Mouse (Mus musculus) 416B (cell line): Measurements from ENCODE around the gene Aldh1b1.

ENCODE experiments used
- DNase-seq: peaks from one replicate; pipeline ENCODE4 v3.0.0; 2011; ENCODE audit warnings: low read depth

Gene Aldh1b1

DNA sequence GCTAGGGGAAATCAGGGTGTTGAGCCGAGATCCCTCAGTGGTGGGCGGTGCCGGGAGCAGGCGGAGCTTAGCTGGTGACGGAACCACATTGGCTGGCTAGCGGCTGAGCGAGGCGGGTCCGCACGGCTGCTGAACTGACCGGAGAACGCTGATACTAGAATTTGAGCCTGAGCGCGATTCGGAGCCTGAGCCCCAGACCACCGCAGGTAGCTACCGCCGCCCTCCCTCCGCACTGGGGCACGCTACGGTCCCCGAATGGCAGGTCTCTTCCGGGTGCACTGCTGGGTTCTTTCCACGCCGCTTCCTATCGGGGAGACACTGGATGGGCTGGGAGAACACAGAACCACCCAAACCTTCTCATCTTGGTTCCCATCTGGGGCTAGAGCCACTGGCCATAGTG, at the start of gene Aldh1b1:
Gene Aldh1b1, plus strand, starts transcription at position 59 of the 400 bp plus-strand sequence.
- no peak for DNase-seq

DNA sequence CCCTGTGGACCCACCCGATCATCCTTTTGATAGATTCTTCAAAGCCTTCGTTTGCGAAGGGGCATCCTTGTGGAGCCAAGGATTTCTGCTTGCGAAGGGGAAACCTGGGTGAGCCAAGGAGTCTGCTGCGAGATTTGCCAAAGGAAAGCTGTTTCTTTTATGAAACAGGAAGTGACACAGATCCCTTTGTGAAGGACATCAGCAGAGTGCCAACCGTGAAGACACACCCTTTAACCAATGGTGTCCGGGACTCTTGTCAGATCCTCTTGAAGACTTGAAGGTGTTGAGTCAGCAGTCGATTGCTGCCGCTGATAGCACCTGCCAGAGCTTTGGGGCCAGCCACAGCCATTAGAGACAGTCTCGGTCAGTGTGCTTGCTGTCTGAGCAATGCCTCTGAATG, 49.4 kb upstream of the Aldh1b1 start:
- DNase-seq = peak; percentile 76

DNA sequence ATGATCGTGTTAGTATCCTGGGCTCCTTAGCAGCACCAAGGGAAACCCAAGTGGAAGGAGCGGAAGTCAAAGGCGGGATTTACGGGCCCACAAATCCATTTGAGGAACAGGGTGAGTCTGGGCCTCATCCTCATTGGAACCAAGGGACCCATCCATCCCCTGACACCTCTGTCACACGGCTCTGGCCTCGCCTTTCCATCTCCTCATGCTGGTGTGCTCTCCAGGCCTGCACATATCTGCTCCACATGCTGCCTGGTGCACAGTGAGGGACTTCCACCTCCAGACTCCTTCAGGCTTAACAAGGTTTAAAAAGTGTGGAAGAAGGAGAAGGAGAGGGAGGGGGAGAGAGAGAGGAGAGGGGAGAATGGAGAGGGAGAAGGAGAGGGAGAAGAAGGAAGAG, 48.3 kb upstream of the Aldh1b1 start:
- no peak for DNase-seq

DNA sequence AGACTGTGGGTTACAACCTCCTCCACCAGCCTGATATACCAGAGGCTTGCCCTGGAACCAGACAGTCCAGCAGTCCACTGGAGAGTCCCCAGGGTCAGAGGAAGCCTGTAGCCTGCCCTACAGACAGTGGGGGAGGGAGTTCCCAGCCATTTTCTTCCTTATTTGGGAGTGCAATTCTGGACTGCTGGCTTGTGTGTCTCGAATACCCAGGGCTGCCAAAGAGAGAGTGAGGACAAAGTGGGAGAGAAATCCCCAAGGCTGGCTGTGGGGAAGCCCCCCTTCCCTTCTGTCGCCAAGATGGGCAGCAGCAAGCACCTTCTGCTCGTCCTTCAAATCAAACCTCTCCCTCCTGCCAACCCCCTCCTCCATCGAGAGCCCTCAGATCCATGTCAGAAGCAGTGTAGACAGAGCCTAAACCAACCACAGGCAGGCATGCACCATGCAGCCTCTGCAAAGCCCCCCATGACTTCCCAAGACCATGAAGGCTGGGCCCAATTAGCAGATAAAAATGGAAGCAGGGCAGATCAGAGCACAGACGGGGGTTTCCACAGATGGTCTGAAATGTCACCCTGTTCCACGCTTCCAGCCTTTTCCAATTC, 45.5 kb upstream of the Aldh1b1 start:
- DNase-seq = no peak

DNA sequence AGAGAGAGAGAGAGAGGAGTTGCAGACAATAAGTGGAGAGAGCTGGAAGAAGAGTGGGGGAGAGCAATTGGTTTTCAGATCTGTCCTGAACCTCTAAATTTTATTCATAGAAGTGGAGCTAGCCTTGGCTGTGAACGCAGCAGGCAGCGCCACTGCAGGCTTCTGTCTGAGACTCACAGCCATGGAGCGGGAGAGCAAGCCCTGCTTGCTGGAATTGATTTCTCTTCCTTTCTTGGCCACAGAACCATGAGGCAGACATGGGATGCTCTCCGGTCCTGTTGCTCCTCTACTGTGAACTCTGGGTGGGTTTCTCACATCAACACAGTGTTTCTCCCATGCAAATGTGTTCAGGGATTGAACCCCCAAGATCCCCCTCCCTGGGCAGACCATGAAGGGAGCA, 44.7 kb upstream of the Aldh1b1 start:
- DNase-seq = no peak

DNA sequence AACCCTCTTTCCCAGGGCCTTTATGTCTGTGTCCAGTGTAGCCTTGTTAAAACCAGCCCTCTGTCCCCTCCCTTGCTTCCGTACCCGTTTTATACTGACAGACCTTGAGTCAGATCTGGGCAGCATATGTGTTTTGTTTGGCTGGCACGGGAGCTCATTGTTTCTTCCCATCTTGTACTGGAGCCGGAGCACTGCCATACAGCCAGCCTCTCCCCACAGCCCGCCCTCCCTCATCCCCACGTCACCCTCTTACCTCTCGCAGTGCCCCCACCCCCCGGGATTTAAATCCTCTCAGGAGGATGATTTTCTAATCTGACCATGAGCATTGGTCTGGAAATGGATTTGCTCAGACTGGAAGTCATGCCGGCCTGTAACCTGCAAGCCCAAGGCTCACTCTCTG, 43.7 kb upstream of the Aldh1b1 start:
- DNase-seq = no peak

DNA sequence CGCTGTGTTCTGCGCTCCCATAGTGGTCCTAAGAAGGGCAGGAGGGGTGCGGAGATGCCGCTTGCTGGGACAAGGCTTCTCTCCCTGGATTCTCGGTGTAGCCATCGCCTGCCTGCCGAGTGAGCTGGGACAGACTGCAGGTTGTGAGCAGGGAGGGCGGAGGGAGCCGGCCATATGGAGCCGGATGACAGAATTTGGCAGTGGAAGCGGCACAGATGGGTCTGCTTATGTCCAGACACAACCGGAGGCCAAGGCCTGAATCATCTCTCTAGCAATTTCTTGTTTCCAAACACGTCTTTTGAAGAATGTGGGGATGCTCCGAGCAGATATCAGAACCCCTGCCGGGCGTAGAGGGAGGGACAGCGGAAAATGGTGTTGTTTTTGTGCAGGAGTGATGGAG, 42.9 kb upstream of the Aldh1b1 start:
- no peak for DNase-seq

DNA sequence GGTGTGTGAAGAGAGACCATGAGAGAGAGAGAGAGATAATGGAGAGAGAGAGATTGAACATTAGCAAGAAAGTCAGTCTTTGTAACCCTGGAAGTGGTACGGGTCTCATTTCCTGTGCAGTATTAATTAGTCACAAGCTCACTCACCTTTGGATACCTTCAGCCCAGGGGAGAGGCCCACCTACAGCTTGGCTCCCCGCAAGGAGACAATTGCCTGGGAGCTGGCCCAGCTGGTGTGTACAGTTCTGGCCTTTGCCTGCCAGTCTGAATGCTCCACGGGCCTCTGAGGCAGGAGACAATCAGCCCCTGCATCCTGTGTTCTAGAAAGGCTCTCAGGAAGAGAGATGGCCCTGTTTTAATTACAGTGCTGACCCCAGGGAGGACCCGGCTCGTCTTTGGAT, 40.9 kb upstream of the Aldh1b1 start:
- DNase-seq = no peak

DNA sequence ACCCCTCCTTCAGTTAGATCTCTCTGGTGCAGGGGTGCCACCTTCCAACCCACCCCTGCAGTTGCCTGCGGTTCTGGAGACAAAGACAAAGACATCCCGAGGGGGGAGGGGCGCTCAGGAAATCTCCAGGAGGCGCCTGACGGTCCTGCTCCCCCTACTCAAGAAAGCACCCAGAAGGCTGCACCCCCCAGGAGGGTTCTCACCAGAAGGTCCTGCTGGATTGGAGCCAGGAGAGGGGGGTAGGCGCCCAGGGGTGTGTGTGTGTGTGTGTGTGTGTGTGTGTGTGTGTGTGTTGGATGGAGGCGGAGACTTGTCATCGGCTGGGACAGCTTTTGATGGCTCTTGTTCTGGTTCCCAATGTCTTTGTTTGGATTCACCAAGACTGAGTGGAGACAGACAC, 39.4 kb upstream of the Aldh1b1 start:
- no peak for DNase-seq

DNA sequence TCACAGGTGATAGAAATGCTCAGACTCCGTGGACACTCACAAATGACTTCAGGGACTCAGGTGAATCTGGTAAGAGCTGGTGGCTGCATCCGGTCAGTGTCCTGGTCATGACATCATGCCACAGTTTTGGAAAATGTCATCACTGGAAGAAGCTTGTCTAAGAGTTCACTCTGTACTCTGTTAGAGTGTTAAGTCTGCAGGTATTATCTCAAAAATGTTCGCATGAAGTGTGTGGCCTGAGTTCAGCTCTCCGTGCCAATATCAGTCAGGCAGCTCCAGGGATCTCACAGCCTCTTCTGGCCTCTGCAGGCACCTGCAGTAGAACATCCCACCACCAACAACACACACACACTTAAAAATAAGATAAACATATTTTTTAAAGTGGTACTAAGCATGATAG, 36.2 kb upstream of the Aldh1b1 start:
- no peak for DNase-seq

DNA sequence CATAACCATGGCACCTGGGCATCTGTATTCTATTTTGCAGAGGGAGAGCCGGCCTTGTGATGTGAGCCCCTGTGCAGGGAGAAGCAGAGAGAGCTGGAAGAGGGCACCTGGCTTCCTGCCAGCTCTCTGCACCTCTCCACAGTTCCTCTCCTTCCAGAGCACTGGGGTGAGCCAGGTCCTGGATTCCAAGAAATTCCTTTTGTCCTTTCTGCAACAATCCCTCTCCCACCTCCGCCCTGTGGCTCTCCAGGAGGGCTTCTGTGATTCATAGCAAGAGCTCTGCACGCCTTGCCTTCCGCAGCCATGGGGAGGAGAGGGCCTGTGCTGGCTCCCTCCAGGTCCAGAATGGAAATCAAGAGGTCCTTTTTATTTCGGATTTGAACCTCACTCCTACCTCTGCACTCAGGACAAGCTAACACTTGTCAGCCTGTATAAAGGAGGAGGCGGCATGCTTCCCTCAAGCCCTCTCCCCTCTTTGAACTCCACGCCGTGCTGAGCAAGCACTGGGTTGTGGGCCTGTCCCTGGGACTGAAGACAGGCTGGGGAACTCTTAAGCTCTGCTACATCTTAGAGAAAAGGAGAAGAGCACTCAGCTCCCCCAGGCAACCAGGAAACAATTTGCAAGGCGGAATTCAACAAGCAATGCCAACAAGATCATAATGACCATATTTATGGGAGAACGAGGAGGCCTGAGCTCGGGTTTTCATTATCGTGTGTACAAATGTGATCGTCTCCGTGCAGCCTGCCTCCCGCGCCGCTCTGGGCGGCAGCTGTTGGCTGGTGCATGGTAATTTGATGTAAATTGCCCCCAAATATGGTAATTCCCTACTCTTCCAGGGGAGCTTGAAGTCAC, 35.3 kb upstream of the Aldh1b1 start:
- no peak for DNase-seq

DNA sequence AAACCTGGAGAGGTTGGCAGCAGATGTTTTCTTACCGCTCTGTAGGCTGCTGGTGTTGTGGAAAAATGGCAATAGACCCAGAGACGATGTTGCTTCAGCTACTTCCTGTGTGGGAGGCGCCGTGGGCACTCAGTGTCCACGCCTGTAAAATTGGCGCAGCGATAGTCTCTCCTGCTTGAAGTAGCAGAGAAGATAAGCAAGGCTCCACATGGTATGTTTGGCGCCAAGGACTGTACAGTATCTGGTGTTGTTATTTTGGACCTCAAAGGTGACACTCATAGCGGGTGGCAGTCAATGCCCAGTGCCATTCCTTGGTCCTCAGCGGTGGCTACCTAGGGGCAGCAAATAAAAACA, 34.7 kb upstream of the Aldh1b1 start:
- no peak for DNase-seq

DNA sequence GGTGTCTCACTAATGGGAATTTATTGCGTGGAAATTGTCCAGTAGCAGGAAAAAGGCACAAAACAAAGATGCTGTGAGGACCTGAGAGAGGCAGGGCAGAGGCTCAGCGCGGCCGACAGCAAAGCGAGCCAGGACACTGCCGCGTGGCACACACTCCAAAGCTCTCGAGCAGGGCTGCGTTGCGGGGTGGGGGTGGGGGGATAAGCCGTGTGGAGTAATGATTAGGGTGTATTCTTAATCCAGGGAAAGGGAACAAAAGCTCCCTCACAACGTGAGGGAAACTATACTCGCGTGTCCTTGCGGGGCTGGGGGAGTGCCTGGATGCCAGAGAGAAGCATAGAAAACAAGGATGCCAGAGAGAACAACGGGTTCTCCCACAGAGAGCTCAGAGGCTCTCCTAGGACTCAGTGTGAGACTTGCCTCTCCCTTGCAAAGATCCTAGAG, 33.7 kb upstream of the Aldh1b1 start:
- DNase-seq = no peak

DNA sequence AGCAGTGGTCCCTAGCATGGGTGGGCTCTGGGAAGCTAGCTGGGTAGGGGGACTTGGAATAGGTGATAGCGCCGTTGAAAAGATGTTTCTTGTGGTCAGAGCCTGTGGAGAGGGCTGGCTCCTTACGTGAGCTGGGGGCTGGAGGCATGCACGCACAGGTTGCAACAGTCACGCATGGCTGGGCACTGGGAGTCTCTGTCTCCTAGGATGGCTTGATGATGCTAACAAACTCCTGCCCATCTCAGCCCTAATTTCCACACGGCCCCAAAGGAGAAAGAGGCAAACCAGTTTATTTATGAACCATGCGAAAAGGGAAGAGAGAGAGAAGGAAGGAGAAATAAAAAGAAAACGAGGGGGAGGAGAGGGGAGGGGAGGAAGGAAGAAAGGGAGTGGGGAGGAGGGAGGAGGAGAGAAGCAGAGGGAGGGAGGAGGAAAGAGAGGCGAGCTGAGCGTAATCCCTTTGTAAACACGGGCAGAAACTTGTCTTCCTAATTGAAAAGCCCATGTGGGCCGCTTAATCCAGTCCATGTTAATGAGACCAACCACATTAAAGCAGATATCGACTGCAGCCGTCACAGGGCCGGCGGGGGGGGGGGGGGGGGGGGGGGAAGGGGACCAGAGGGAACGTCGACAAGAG, 33.1 kb upstream of the Aldh1b1 start:
- no peak for DNase-seq

DNA sequence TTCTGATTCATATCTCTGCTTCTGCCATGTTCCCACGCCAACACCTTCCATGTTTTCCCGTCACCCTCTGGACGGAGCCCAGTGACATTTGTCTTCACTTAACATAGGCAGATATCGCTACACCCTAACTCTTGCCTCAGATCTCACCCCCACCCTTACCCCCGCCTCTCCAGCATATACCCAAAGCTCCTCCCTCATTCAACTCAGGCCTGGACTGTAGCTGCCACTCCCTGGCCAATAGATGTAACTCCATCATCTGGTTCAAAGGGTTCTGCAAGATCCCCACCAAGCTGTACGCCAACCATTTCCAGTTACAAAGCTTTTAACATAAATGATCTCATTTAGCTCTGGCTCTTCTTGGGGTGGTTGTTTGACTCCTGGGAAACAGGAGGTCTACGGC, 32.0 kb upstream of the Aldh1b1 start:
- DNase-seq = no peak

DNA sequence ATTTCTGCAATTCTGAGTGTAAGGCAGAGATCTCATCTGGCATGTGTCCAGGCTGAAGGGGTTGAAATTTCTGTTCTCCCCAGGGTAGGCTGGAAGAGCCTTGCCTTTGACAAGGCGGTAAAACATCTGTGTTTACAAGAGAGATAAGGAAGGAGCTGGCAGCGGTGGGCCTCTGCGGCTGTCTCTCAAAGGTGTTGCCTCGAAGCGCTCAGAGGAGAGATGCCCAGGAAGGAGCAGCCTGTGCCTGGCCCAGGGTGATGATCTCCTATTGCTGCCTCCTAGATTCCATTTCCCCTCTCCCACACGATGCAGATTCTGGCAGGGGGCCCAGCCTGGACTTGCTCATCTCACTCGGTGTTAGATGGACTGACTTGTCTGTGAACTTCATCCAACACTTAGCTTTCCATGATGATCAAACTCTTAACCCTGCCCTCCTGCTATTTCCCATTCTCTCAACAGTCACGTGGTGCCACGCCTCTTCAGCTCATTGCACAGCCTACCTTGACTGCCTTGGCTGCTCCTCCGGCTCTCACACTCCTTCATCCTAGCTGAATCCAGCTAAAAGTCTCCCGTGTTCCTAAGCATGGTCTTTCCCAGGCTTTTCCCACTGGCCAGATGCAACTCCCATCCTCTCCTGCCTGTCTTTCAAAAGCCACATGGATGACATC, 30.8 kb upstream of the Aldh1b1 start:
- DNase-seq = no peak

DNA sequence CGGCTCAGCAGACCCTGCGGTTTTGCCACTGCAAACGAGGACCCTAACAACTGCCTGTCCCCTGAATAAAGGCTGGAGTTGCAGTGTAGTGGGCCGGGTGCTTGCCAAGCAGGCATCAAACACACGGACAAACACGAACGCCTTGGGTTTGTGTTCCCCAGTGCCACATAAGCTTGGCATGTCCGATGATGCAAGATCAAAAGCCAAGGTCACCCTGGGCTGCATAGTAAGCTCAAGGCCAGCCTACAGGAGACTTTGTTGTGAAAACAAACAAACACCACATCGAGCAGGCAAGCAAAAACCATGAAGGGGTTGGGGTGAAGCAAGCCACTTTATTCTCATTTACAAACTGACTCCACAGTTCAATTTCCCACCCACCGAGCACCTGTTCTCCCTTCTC, 29.7 kb upstream of the Aldh1b1 start:
- no peak for DNase-seq

DNA sequence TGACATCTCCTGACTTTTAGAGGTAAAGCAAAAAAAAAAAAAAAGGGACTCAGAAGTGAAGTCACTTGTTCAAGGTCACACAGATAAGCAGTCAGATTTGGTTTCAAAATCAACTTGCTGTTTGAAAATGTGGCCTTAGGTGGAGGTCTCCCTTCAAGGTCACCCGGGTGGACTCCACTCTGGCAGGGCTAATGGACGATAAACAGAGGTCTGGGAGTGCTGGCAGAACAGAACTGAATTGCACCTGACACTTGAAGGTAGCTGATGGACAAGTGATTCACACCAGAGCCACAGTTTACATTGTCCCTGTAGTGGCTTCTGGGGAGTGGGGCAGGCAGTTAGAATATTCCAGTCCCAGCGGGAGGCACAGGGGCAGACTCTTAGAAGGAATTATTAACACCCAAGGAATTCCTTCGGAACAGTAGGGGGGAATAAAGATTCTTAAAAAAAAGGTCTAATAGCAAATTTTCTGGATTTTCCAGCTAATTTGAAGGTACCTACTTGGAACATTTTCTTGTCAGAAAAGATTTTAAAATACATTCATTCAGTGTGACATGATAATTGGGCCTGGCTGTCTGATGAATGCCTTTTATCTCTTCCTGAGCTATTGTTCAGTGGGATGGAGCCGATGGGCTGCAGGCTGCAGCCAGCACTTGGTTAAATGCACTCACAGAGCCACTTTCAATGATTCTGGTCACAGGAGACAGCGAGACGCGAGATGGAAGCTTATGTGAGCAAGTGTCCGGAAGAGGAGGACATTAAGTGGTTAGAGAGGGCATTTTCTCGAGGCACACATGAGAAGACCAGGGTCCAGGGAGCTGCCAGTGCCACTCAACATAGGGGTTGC, 28.8 kb upstream of the Aldh1b1 start:
- DNase-seq = no peak

DNA sequence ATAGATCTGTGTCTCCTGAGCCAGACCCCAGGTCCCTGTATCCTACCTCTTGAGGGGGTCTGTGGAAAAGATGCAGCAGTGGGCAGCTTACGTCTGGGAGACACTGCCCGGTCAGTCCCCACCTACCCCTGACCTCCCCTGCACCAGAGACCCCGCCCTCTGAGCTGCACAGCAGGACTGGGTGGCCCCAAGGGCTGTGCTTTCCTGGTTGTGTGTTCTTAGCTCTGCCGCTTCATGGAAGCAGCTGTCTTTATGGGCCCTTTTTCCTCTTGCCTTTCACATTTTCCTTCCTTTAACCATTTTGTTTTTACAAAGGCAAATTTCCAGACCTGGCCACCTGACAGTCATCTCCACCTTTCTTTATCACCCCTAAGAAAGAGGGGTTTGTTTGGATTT, 28.2 kb upstream of the Aldh1b1 start:
- DNase-seq = no peak

DNA sequence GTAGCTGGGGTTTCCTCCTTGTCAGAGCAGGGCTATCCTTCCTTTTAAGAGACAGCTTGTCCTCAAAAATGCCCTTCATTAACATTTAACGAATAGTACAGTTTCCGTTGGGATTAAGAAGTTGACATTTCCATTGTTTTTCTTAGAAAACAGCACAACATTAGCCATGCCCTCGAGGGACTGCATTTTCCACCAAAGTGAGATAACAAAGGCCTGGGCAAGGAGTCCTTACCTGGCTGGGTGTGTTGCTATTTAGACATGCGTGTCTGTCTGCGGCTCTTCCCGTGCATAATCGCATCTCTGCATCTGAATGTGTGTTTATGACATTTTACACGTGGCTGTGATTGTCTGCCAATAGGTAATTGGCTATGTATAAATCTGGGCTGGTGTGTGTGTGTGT, 27.6 kb upstream of the Aldh1b1 start:
- DNase-seq = no peak

DNA sequence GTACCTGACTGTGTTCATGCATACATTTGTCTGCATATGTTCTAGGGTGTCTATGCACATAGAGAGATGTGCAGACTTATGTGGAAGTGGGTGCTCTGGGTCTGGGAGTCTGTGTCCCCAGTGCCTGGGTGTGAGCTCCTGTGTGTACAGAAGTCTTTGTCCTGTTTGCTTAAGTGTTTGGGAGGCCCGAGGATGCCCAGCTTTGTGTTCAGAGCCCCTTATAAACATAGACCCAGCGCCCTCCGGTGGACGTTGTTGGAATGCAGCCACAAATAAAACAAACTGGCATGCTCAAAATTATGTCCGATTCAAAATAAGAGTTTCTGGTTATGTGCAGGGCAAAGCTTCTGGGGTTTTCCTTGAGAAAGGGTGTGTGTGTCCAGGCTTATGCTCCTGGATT, 27.2 kb upstream of the Aldh1b1 start:
- DNase-seq = peak; percentile 63

DNA sequence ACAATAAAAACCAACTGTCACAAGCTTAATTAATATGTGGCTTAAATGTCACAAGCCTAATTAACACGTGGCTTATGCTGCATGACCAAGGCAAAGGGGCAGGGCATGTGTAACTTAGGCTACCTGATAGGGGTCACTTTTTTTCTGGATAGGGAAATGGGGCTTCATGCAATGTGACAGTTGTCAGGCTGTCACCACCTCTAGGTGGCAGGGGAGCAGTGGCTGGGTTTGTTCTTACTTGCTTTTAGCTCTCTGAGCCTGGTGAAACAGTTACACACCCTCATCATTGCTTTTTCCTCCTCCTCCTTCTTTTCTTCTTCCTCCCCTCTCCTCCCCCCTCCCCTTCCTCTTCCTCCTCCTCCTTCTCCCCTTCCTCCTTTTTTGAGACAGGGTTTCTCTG, 15.2 kb upstream of the Aldh1b1 start:
- no peak for DNase-seq
